Mouse (Mus musculus) megakaryocyte, embryonic 14.5 days (primary cell): ENCODE measurements around the gene Slc4a1.

Experiments
- FLI1 ChIP-seq: IDR thresholded peaks from 2 replicates; pipeline ENCODE4 v1.6.1; 2012; ENCODE audit warnings: low read length, inconsistent platforms, mixed read lengths
- GATA1 ChIP-seq: IDR thresholded peaks from 3 replicates; pipeline ENCODE4 v1.6.1; 2012; ENCODE audit warnings: mixed read lengths, low read length, inconsistent platforms, borderline replicate concordance

GRCm38 (mm10) chr11:102312586-102312985, 53.4 kb downstream of the Slc4a1 start:
- no peak for TF ChIP-seq GATA1
- TF ChIP-seq FLI1, result no peak
